Mouse (Mus musculus) thymus, adult 2 months (tissue): ENCODE measurements around the gene Slc9a3r1. TPM values are rescaled to one million over a fixed set of nuclear protein-coding genes. Genes with fewer than 3 reads are reported as not detected.

Experiments used
- DNase-seq: peaks from one replicate; pipeline ENCODE4 v3.0.0; 2021
- H3K27ac ChIP-seq: fragments of 200-500 bp; 2 replicates; pipeline ENCODE4 v1.5.1; 2012; ENCODE audit warnings: low read length, control low read depth; ENCODE audit not compliant: control insufficient read depth, insufficient read depth
- H3K27me3 ChIP-seq: fragments of 200-500 bp; 2 replicates; pipeline ENCODE4 v1.6.1; 2012; ENCODE audit warnings: mild to moderate bottlenecking, low read length, moderate library complexity, mixed read lengths; ENCODE audit not compliant: control insufficient read depth, insufficient read depth
- H3K36me3 ChIP-seq: fragments of 200-500 bp; 2 replicates; pipeline ENCODE4 v1.6.1; 2012; ENCODE audit warnings: mild to moderate bottlenecking, low read length, moderate library complexity; ENCODE audit not compliant: control insufficient read depth, insufficient read depth
- H3K4me1 ChIP-seq: fragments of 200-500 bp; replicated peaks from 2 replicates; pipeline ENCODE4 v1.6.1; 2012; ENCODE audit warnings: low read length; ENCODE audit not compliant: control insufficient read depth, insufficient read depth
- H3K4me3 ChIP-seq: fragments of 200-500 bp; 2 replicates; pipeline ENCODE4 v1.5.1; 2012; ENCODE audit warnings: mild to moderate bottlenecking, low read length, control low read depth, moderate library complexity; ENCODE audit not compliant: control insufficient read depth, insufficient read depth
- CTCF ChIP-seq: fragments of 200-500 bp; IDR thresholded peaks from 2 replicates; pipeline ENCODE4 v1.5.1; 2012; ENCODE audit warnings: mild to moderate bottlenecking, control low read depth, low read length, moderate library complexity, borderline replicate concordance; ENCODE audit not compliant: control insufficient read depth, poor library complexity, insufficient read depth; ENCODE audit errors: extremely low read depth
- POLR2A ChIP-seq: fragments of 200-500 bp; IDR thresholded peaks from 2 replicates; pipeline ENCODE4 v1.6.1; 2012; ENCODE audit warnings: mild to moderate bottlenecking, low read length, control low read depth, moderate library complexity; ENCODE audit not compliant: control insufficient read depth, poor library complexity, insufficient read depth; ENCODE audit errors: extremely low read depth
- WGBS: fragments of 180-500 bp; shearing (Covaris S2); methylation state at CpG from one replicate; pipeline ENCODE4 v1.1.7; 2018; 5-methylcytosine and 5-hydroxymethylcytosine counted together
- polyA plus RNA-seq: library from polyadenylated mRNA; depleted of rRNA; stranded (reverse); fragments of >200 nt; gene quantifications from 2 replicates; pipeline ENCODE4 v1.2.3, GENCODE M21; 2012; rRNA removed

Gene Slc9a3r1
- polyA plus RNA-seq, 1 experiment = 207 TPM

- no peaks in the 10 kb centered on the region for H3K27me3 ChIP-seq
- peak; percentile 56 for DNase-seq
- H3K27ac ChIP-seq = peak overlapping the region; percentile 94
- TF ChIP-seq POLR2A (0 out of 2 replicates have a peak, but pooled peaks have one; percentile 26), CTCF (no peak)
- H3K36me3 ChIP-seq = no peaks in the 10 kb centered on the region
- 42% methylated on average over 14 of the region's 14 CpGs for WGBS
- H3K4me3 ChIP-seq = no peak overlapping the region
- H3K4me1 ChIP-seq = peaks cover 93% of the 10 kb centered on the region
Measured at GRCm38 (mm10) chr11:115226811-115227491, 63.8 kb downstream of the Slc9a3r1 start.

- 89% methylated on average over 12 of the region's 12 CpGs for WGBS
- H3K27me3 ChIP-seq = no peaks in the 10 kb centered on the region
- TF ChIP-seq CTCF = no peak
- no peak for TF ChIP-seq POLR2A
- H3K36me3 ChIP-seq = no peaks in the 10 kb centered on the region
- H3K4me1 ChIP-seq = peaks cover 97% of the 10 kb centered on the region
- H3K4me3 ChIP-seq = no peak overlapping the region
- H3K27ac ChIP-seq = peak overlapping the region; percentile 94
- DNase-seq = no peak
Measured at GRCm38 (mm10) chr11:115227640-115228039, 64.5 kb downstream of the Slc9a3r1 start.

- no peak for DNase-seq
- TF ChIP-seq CTCF = no peak
- no peak for TF ChIP-seq POLR2A
- peaks cover 97% of the 10 kb centered on the region for H3K4me1 ChIP-seq
- no peaks in the 10 kb centered on the region for H3K36me3 ChIP-seq
- WGBS = 77% methylated on average over 7 of the region's 7 CpGs
- H3K4me3 ChIP-seq = no peak overlapping the region
- no peak overlapping the region for H3K27ac ChIP-seq
- H3K27me3 ChIP-seq = no peaks in the 10 kb centered on the region
Measured at GRCm38 (mm10) chr11:115228430-115228829, 65.3 kb downstream of the Slc9a3r1 start.

GRCm38 (mm10) chr11:115229021-115229930 is 66.1 kb downstream of the Slc9a3r1 start:
- Histone ChIP-seq H3K36me3 (no peaks in the 10 kb centered on the region), H3K27me3 (no peaks in the 10 kb centered on the region), H3K4me1 (peaks cover 97% of the 10 kb centered on the region), H3K27ac (peak overlapping the region; percentile 86; the same call in 1 of the 2 replicates), H3K4me3 (no peak overlapping the region)
- no peak for DNase-seq
- TF ChIP-seq POLR2A (no peak), CTCF (no peak)
- WGBS = 72% methylated on average over 15 of the region's 15 CpGs

Other genes starting within 250 kb of the Slc9a3r1 start
- 0.78 and 1.1 TPM in 2 replicates for gene Cd300lb, start 229.0 kb upstream of the Slc9a3r1 start, polyA plus RNA-seq
- gene Cd300c, start 194.2 kb upstream of the Slc9a3r1 start, polyA plus RNA-seq = 2.1 and 5.8 TPM in 2 replicates
- 0.91 and 1.3 TPM in 2 replicates for gene Cd300ld, start 173.4 kb upstream of the Slc9a3r1 start, polyA plus RNA-seq
- 15.3 and 19.9 TPM in 2 replicates for gene Cd300c2, start 161.5 kb upstream of the Slc9a3r1 start, polyA plus RNA-seq
- 0.42 and 0.90 TPM in 2 replicates for gene Cd300ld2, start 147.1 kb upstream of the Slc9a3r1 start, polyA plus RNA-seq
- 1.1 and 6.4 TPM in 2 replicates for gene Cd300ld4, start 136.3 kb upstream of the Slc9a3r1 start, polyA plus RNA-seq
- gene Cd300ld5, start 125.6 kb upstream of the Slc9a3r1 start, polyA plus RNA-seq = 6.0 and 9.4 TPM in 2 replicates
- gene Cd300ld3, start 114.9 kb upstream of the Slc9a3r1 start, polyA plus RNA-seq = 41.5 and 45.3 TPM in 2 replicates
- 0.12 TPM in 1 of 2 replicates, not detected in the other for gene Cd300e, start 101.2 kb upstream of the Slc9a3r1 start, polyA plus RNA-seq
- 15.1 and 18.3 TPM in 2 replicates for gene Rab37, start 71.9 kb upstream of the Slc9a3r1 start, polyA plus RNA-seq
- gene Cd300lf, start 29.3 kb upstream of the Slc9a3r1 start, polyA plus RNA-seq = 8.4 and 10.4 TPM in 2 replicates
- gene Tmem104, start 24.1 kb downstream of the Slc9a3r1 start, polyA plus RNA-seq = 24.1 and 26.8 TPM in 2 replicates
- gene Nat9, start 24.5 kb downstream of the Slc9a3r1 start, polyA plus RNA-seq = 9.8 and 11.8 TPM in 2 replicates
- 6.5 and 7.1 TPM in 2 replicates for gene Grin2c, start 103.9 kb downstream of the Slc9a3r1 start, polyA plus RNA-seq
- 31.8 and 36.3 TPM in 2 replicates for gene Fdxr, start 113.7 kb downstream of the Slc9a3r1 start, polyA plus RNA-seq
- 1.6 and 2.1 TPM in 2 replicates for gene Fads6, start 134.3 kb downstream of the Slc9a3r1 start, polyA plus RNA-seq
- gene Otop2, start 143.8 kb downstream of the Slc9a3r1 start, polyA plus RNA-seq = 0.26 and 0.32 TPM in 2 replicates
- gene Ush1g, start 158.7 kb downstream of the Slc9a3r1 start, polyA plus RNA-seq = 0.05 and 0.11 TPM in 2 replicates
- 0.06 and 0.12 TPM in 2 replicates for gene Otop3, start 171.4 kb downstream of the Slc9a3r1 start, polyA plus RNA-seq
- gene Hid1, start 204.4 kb downstream of the Slc9a3r1 start, polyA plus RNA-seq = 127 and 143 TPM in 2 replicates
- gene Cdr2l, start 218.6 kb downstream of the Slc9a3r1 start, polyA plus RNA-seq = 14.3 and 15.1 TPM in 2 replicates
- 144 and 166 TPM in 2 replicates for gene Mrpl58, start 240.4 kb downstream of the Slc9a3r1 start, polyA plus RNA-seq